Mouse (Mus musculus): Measurements from ENCODE around the gene Cd36.

Gene Cd36

GRCm38 (mm10) chr5:17857871-17858270 lies 30.7 kb downstream of the Cd36 start:
- no peak for DNase-seq (ENCODE audit: low read depth)

GRCm38 (mm10) chr5:17857262-17857661 lies 31.3 kb downstream of the Cd36 start:
- peak; percentile 59 for DNase-seq (ENCODE audit: low read depth)

DNA sequence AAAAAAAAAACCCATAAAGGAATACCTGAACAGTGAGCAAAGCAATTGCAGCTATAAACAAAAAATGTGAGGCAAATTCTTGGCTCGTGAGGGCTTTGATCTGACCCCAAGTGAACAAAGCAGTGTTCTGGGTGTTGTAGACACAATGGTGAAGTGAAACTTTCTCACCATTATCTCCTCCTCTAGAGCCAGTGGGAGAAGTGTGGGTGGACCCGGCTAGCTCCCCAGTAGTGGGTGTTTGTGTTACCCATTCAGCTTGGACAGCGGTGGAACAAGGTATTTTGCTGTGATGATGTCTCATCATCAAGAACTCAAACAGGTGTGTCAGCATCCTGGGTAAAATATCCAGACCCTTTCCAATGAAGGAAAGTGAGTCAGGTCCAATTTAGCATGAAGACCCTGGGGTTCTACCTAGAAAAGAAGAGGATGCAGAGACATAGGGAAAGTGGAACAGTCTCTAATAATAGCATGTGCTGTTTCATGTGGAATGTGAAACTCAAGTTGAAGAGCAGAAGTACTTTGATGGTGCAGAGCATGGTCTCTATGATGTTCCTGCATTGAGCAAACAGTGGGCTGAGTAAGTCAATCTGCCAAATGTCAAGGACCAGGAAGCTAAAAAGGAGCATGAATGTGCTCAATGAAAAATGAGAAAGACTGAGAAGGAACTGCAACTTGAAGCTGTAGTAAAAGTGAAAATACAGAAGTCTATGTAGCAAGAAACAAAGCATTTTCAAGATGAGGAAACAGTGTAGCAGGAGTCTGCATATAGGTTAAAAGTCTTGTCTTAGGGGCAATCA lies 34.3 kb downstream of the Cd36 start:
- DNase-seq (ENCODE audit: low read depth), result no peak

DNA sequence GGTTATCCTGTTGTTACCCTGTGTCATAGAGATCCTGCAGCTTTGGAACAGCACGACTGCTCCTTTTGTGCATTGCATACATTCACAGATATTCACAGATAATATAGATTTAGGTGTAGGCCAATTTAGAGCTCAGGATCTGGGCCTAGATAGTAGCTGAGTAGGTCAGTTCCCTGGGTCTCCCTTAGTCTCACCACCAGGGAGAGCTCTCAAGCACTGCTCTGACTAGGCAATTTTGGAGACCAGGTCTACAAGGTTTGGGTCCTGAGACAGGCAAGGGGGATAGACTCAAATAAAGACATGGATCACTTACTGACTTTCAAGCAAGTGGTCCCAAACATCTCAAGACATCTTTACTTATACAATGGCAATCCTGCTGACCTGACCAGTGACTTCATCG lies 38.0 kb downstream of the Cd36 start:
- DNase-seq (ENCODE audit: low read depth), result peak; percentile 4

DNA sequence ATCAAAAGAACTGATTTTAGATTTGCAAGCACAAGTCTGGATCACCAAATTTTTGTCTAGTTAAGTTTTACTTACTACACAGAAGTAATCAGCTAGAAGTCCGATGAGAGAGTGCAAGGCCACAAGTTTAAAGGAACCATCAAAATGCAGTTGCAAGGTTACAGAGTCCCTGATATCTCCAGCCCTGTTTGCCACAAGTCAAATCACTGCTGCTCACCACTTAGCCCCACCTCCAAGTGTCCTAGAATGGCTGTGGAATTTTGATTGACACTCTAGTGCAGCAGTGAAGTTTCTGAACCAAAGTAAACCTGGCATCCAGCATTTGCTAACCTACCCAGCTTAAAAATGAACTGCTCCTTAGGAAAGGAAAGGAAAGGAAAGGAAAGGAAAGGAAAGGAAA lies 39.0 kb downstream of the Cd36 start:
- no peak for DNase-seq (ENCODE audit: low read depth)

DNA sequence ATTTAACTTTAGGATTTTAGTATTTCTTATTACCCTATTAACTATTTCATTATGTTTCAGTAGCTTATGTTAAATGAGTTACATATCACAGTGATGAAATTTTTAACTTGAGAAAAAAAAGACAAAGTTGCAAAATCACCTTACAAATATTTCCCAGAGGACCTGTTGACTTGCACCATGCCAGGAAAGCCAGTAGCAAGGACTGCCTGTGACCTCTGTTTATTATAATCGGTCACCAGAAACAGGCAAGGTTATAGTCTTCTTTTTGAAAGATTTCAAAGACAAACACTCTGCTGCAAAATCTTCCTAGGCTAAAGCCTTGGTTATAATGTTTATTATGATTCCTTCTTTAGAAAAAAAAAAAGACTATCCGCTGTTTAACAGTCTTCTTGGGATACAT lies 39.9 kb downstream of the Cd36 start:
- no peak for DNase-seq (ENCODE audit: low read depth)

GRCm38 (mm10) chr5:17848267-17848666 lies 40.3 kb downstream of the Cd36 start:
- DNase-seq (ENCODE audit: low read depth), result no peak

DNA sequence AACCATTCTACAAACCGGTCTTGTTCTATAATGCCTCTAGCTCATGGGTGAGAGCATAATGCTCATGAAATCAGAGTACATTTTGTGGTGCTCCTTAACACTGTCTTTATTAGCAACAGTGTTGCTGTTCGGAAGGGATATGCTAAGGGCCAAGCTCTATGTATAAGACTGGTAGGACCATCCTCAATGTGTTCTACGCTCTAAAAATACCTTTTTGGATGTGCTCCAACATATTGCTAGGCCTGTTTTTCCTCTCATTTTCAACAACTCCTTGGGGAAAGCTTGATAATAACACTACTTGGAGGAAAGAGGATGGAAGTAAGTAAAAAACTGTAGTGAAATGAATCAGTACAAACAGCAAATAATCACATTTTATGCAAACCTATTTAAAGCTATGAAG lies 44.7 kb downstream of the Cd36 start:
- no peak for DNase-seq (ENCODE audit: low read depth)

DNA sequence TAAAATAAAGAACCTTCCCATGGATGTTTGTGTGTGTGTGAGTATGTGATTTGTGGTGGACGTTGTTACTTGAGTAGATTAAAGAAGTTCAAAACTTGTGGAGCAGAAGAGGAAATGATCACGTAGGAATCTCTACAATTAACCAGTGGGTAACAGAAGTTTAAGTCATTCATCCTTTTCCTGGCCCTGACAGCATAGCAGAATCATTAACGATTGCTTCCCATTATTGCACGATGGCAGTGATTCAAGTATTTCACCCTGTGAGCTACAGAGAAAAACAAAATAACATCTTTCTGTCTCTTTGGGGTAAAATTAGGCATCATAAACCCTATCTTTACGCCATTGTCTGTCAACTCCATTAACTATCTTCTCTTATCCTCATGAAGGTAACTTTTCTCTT lies 45.3 kb downstream of the Cd36 start:
- no peak for DNase-seq (ENCODE audit: low read depth)

DNA sequence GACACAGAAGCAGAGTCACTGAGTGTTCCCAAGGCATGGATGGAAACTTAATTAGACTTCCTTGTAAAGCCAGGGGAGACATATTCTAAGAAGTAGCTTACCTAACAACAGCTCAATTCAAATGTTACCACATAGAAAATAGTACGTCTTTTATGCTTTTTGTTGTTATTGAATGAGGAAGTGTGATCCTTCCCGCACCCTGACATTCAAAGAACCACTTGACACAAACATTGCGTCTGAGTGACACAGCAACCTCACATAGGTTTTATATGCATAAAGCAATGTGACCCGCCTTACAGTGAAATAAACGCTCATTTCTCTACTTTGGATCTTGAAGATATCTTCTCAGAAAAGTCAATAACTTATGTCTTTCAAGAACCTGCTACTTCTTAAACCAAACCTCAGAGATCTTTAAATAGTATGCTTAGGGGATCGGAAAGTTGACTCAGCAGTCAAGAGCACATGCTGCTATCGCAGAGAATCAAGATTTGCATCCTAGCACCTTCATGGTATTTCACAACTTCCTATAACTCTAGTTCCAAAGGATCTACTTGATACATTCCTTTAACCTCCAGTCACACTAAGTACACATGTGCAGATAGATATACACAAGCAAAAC lies 46.4 kb downstream of the Cd36 start:
- no peak for DNase-seq (ENCODE audit: low read depth)

DNA sequence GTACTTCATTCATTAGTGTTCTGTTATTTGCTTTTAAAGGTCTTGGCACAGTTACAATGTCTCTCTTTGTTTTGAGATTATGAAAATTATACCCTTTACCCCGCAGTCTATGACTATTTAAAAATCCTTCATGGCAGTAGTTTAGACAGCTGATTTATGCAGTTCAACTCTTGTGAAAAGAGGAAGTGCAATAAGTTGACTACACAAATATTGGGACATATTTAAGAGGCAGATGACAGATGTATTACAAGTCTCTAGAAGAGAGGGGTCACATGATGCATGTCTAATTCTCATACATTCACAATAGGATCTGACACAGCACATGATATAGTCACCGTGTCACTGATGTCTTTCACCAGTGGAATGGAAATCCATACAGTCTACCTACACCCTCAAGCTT lies 49.1 kb downstream of the Cd36 start:
- DNase-seq (ENCODE audit: low read depth), result peak; percentile 25

GRCm38 (mm10) chr5:17836408-17836807 lies 52.2 kb downstream of the Cd36 start:
- no peak for DNase-seq (ENCODE audit: low read depth)

- no peak for DNase-seq (ENCODE audit: low read depth)
Observed at GRCm38 (mm10) chr5:17835302-17836097, 53.1 kb downstream of the Cd36 start.

- DNase-seq (ENCODE audit: low read depth), result no peak
Observed at GRCm38 (mm10) chr5:17833797-17834196, 54.8 kb downstream of the Cd36 start.

DNA sequence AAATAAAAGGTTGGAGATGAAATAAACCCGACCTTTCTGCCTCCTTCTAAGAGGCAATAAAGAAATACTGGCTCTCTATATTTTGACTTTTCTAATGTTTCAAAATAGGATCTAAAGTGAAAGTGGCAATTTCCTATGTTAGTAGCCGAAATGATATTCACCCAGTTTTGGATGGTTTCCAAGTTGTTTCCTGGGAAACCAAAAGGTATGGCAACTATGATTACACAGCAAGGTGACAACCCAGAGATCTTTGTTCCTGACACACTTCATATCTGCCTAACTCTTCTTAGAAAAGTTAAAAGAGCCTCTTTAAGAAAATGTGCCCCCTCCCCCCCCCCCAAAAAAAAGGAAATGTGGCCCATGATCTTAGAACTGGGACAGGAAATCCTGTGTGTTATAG lies 58.1 kb downstream of the Cd36 start:
- DNase-seq (ENCODE audit: low read depth), result no peak

DNA sequence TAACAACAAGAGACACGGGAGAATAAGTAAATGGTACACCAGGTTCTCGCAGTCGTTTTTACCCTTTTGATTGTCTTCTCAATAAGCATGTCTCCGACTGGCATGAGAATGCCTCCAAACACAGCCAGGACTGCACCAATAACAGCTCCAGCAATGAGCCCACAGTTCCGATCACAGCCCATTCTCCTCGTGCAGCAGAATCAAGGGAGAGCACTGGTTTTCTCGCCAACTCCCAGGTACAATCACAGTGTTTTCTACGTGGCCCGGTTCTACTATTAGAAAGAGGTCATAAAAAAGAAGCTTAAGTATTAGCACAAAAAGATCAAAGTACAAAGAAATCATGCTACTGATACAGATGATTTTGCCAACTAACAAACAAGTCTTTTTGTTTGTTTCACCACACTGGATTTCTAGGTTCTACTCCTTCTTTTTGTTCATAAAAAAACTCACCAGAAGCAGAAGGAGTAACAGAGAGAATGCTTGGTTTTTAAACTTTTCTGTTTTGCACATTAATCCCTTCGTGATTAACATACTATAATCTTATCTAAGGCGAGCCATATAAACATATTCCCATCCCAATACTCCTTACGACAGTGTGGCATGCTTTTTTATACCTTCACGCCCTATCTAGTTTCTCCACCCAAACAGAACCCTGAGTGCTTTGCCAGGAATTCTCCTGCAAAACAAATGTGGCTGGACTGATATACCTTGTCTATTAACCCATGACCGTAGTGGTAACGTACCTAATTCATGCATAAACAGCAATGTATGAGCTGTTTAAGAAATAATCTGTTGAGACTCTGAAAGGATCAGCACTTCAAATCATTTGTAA lies 59.7 kb downstream of the Cd36 start:
- no peak for DNase-seq (ENCODE audit: low read depth)

DNA sequence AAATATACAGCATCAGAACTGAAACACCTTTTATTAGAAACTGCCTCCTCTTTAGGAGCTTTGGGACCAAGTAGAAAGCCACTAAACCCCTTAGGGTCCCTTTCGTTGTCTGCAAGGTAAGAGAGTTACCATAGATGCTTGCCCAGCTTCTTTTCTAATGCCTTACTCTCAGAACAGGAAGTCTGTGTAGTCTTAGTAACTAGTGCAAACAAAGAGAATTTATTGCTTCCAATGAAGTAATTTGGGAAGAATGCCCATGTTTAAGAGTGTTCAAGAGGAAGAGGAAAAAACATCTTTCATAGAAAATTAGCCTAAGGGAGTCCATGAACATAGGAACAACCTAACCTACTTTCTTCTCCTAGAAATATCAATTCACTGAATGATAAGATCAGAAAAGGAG lies 67.2 kb downstream of the Cd36 start:
- DNase-seq (ENCODE audit: low read depth), result no peak

DNA sequence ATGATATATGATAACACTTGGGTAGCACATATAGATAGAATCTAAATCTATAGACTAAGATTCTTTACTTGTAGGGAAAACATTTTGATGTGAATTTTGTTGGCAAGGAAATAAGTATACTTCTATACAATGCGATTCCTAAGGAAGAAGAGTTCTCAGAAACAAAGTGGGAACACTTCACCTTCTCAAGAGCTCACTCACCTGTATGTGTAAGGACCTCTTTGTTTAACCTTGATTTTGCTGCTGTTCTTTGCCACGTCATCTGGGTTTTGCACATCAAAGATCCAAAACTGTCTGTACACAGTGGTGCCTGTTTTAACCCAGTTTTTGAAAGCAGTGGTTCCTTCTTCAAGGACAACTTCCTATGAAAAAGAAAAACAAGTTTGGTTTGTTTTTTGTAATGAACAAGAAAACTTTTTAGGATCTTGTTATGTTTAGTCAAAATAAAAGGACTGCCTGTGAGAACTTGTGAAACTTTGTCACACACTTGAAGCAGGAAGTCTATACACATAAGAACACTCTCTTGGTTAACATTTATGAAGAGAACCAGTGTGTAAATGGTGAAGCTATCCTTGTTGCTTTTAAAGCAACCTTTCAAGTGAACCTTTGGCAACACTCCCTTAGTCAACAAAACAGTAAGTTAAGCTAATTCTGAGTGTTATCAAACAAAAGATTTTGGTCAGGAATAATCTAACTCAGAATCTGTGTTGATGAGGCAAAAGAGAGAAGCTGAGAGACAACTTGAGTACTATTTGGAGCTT lies 68.2 kb downstream of the Cd36 start:
- no peak for DNase-seq (ENCODE audit: low read depth)

DNA sequence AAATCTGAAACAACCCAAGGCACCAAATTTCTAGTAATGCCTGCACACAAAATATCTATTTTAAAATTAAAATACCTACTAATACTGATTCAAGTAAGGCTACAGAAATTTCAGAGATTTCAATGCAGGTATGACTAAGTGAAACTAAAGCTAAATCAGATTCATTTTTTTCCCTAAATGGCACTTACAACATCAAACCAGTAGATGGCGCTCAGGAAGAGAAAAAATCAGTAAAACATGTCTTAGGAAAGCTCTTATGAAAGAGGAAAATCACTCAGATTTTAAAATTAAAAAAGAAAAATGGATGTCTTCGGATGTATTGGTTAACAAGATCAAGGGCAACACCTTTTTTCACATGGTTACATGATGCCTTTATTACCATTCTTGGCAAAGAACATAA lies 72.4 kb downstream of the Cd36 start:
- DNase-seq (ENCODE audit: low read depth), result peak; percentile 60

- DNase-seq (ENCODE audit: low read depth), result no peak
Observed at GRCm38 (mm10) chr5:17810336-17810735, 78.3 kb downstream of the Cd36 start.

DNA sequence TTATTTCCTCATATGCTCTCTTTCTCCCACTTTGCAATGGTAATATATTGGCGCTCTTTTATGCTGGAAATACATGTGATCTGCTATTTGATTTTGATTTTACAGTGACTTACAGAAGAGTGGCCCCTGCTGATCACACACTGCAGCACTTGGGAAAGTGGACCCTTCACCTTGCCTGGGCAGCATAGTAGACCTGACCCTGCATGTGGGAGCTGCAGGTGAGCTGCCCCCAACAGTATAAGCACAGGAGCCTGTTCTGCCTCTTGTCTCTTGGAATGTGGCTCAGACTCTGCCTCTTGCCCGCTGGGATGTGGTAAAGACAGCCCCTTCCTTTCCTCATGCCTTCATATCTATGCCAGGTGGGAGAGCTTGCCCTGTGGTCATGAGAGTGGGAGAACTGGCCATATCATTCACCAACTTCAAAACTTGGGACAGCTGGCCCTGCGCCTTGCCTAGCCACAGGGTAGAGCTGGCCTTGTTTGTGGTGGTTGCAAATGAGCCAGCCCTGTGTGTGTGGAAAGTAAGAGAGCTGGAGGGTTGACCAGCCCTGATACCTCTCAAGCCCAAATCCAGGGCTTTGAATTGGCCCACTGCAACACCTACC lies 81.7 kb downstream of the Cd36 start:
- no peak for DNase-seq (ENCODE audit: low read depth)
